Mouse (Mus musculus) embryonic facial prominence, embryonic 11.5 days (tissue): Measurements from ENCODE around the gene Parp1. TPM values are rescaled to one million over a fixed set of nuclear protein-coding genes. Genes with fewer than 3 reads are reported as not detected.
"Not testable (repeated sequence)": the region's sequence is repeated elsewhere in the genome, so short reads cannot be mapped to it uniquely, and the experiment has no call there.

ENCODE experiments used
- ATAC-seq: fragments of 200-750 bp; cut with Nextera tagmentation; replicated peaks from 2 replicates; pipeline ENCODE4 v1.8.0; 2017; ENCODE audit warnings: low read depth; ENCODE audit not compliant: insufficient number of reproducible peaks, low FRiP score, low TSS enrichment
- DNase-seq: peaks from one replicate; pipeline ENCODE4 v3.0.0-alpha.2; 2015; ENCODE audit warnings: low spot score
- H3K27ac ChIP-seq: fragments of 300-500 bp; sonication (generic); replicated peaks from 2 replicates; pipeline ENCODE4 v1.5.1; 2014; ENCODE audit warnings: mild to moderate bottlenecking, low read depth, low read length, control low read depth
- H3K27me3 ChIP-seq: fragments of 300-500 bp; sonication (generic); 2 replicates; pipeline ENCODE4 v1.6.1; 2014; ENCODE audit warnings: mild to moderate bottlenecking, low read length, moderate library complexity, mixed read lengths; ENCODE audit not compliant: control insufficient read depth, insufficient read depth
- H3K36me3 ChIP-seq: fragments of 300-500 bp; sonication (generic); replicated peaks from 2 replicates; pipeline ENCODE4 v1.6.1; 2014; ENCODE audit warnings: low read depth, mild to moderate bottlenecking, low read length, moderate library complexity, mixed read lengths; ENCODE audit not compliant: control insufficient read depth, insufficient read depth
- H3K4me1 ChIP-seq: fragments of 300-500 bp; sonication (generic); 2 replicates; pipeline ENCODE4 v1.6.1; 2014; ENCODE audit warnings: low read length, mixed read lengths; ENCODE audit not compliant: control insufficient read depth, insufficient read depth
- H3K4me2 ChIP-seq: fragments of 300-500 bp; sonication (generic); 2 replicates; pipeline ENCODE4 v1.6.1; 2014; ENCODE audit warnings: low read depth, mild to moderate bottlenecking, control low read depth, low read length, moderate library complexity
- H3K4me3 ChIP-seq: fragments of 300-500 bp; sonication (generic); 2 replicates; pipeline ENCODE4 v1.5.1; 2014; ENCODE audit warnings: low read depth, low read length, control low read depth
- H3K9ac ChIP-seq: fragments of 300-500 bp; sonication (generic); replicated peaks from 2 replicates; pipeline ENCODE4 v1.6.1; 2014; ENCODE audit warnings: mild to moderate bottlenecking, control low read depth, low read length
- H3K9me3 ChIP-seq: fragments of 300-500 bp; sonication (generic); replicated peaks from 2 replicates; pipeline ENCODE4 v1.6.1; 2016; ENCODE audit warnings: mild to moderate bottlenecking, low read length, inconsistent platforms, mixed read lengths; ENCODE audit not compliant: control insufficient read depth
- WGBS: fragments of 180-500 bp; shearing (Covaris S2); extraction: QIAGEN DNeasy Blood & Tissue Kit; methylation state at CpG from one replicate; pipeline ENCODE4 v1.1.7; 2014; 5-methylcytosine and 5-hydroxymethylcytosine counted together
- polyA plus RNA-seq: library from polyadenylated mRNA; unstranded; fragments of >200 nt; fragmentation: Nextera tagmentation; extraction: Ambion mirVana; gene quantifications from 2 replicates; pipeline ENCODE4 v1.2.1, GENCODE M21; 2014

Gene Parp1
- polyA plus RNA-seq, 1 experiment from 2014 or later = 163 TPM

GRCm38 (mm10) chr1:180568248-180568647 lies 476 bp upstream of the Parp1 start:
- Histone ChIP-seq H3K27ac (0 out of 2 replicates have a peak overlapping the region, but pooled peaks have one; percentile 56), H3K9me3 (no peaks in the 10 kb centered on the region), H3K36me3 (no peaks in the 10 kb centered on the region; the same call in 1 of the 2 replicates), H3K4me2 (peak overlapping the region; percentile 88), H3K27me3 (no peaks in the 10 kb centered on the region), H3K4me3 (peak overlapping the region; percentile 87), H3K4me1 (no peaks in the 10 kb centered on the region), H3K9ac (peak overlapping the region; percentile 48)
- DNase-seq = peak; percentile 8
- WGBS = 39% methylated on average over 7 of the region's 7 CpGs
- peak; percentile 44; the same call in 1 of the 2 replicates for ATAC-seq

- 1% methylated on average over 17 of the region's 17 CpGs for WGBS
- H3K9me3 ChIP-seq = no peaks in the 10 kb centered on the region
- DNase-seq (peak; percentile 6), ATAC-seq (no peak)
- H3K4me2 ChIP-seq = peak overlapping the region; percentile 88
- peak overlapping the region; percentile 90 for H3K27ac ChIP-seq
- peak overlapping the region; percentile 92 for H3K9ac ChIP-seq
- H3K27me3 ChIP-seq = no peaks in the 10 kb centered on the region
- peak overlapping the region; percentile 87 for H3K4me3 ChIP-seq
- peaks cover 3% of the 10 kb centered on the region for H3K36me3 ChIP-seq
- H3K4me1 ChIP-seq = no peaks in the 10 kb centered on the region
Observed at GRCm38 (mm10) chr1:180569453-180569852, 729 bp downstream of the Parp1 start.

- H3K27ac ChIP-seq = no peak overlapping the region
- ATAC-seq = no peak
Observed at GRCm38 (mm10) chr1:180570181-180570580, 1.5 kb downstream of the Parp1 start.

GRCm38 (mm10) chr1:180571018-180571589 lies 2.4 kb downstream of the Parp1 start:
- Histone ChIP-seq H3K27me3 (no peaks in the 10 kb centered on the region), H3K4me3 (no peak overlapping the region), H3K4me2 (no peak overlapping the region), H3K9ac (no peak overlapping the region), H3K9me3 (no peaks in the 10 kb centered on the region), H3K36me3 (peaks cover 3% of the 10 kb centered on the region), H3K27ac (no peak overlapping the region), H3K4me1 (no peaks in the 10 kb centered on the region)
- no peak for DNase-seq
- WGBS = 72% methylated on average over 8 of the region's 8 CpGs
- ATAC-seq = no peak

More at GRCm38 (mm10) chr1:180570181-180570580, 1.5 kb downstream of the Parp1 start:
- WGBS = 24% methylated on average over 5 of the region's 5 CpGs
- Histone ChIP-seq H3K4me1 (no peaks in the 10 kb centered on the region), H3K4me2 (peak overlapping the region; percentile 88), H3K4me3 (peak overlapping the region; percentile 87), H3K9ac (peak overlapping the region; percentile 92), H3K27me3 (no peaks in the 10 kb centered on the region), H3K9me3 (no peaks in the 10 kb centered on the region), H3K36me3 (peaks cover 3% of the 10 kb centered on the region)
- no peak for DNase-seq

GRCm38 (mm10) chr1:180571721-180572120 lies 3.0 kb downstream of the Parp1 start:
- H3K4me2 ChIP-seq, ATAC-seq, H3K36me3 ChIP-seq, DNase-seq, H3K4me1 ChIP-seq, H3K9me3 ChIP-seq, H3K9ac ChIP-seq, H3K27me3 ChIP-seq, H3K27ac ChIP-seq, H3K4me3 ChIP-seq: not testable (repeated sequence)
- WGBS = 84% methylated on average over 6 of the region's 6 CpGs

GRCm38 (mm10) chr1:180572154-180572553 lies 3.4 kb downstream of the Parp1 start:
- no peaks in the 10 kb centered on the region for H3K4me1 ChIP-seq
- ATAC-seq (no peak), DNase-seq (no peak)
- H3K36me3 ChIP-seq = peaks cover 5% of the 10 kb centered on the region
- H3K27ac ChIP-seq = no peak overlapping the region
- 86% methylated on average over 9 of the region's 9 CpGs for WGBS
- H3K4me3 ChIP-seq = no peak overlapping the region
- no peak overlapping the region for H3K4me2 ChIP-seq
- no peak overlapping the region for H3K9ac ChIP-seq
- H3K27me3 ChIP-seq = no peaks in the 10 kb centered on the region
- no peaks in the 10 kb centered on the region for H3K9me3 ChIP-seq

- H3K4me1 ChIP-seq = no peaks in the 10 kb centered on the region
- no peaks in the 10 kb centered on the region for H3K27me3 ChIP-seq
- peaks cover 24% of the 10 kb centered on the region for H3K36me3 ChIP-seq
- no peaks in the 10 kb centered on the region for H3K9me3 ChIP-seq
- H3K4me3 ChIP-seq = no peak overlapping the region
- no peak overlapping the region for H3K9ac ChIP-seq
- no peak for DNase-seq
- WGBS = 92% methylated on average over 3 of the region's 3 CpGs
- ATAC-seq = no peak
- no peak overlapping the region for H3K4me2 ChIP-seq
- no peak overlapping the region for H3K27ac ChIP-seq
Observed at GRCm38 (mm10) chr1:180576524-180576923, 7.8 kb downstream of the Parp1 start.

GRCm38 (mm10) chr1:180577837-180578236 lies 9.1 kb downstream of the Parp1 start:
- no peaks in the 10 kb centered on the region for H3K27me3 ChIP-seq
- no peak overlapping the region for H3K4me2 ChIP-seq
- no peaks in the 10 kb centered on the region for H3K9me3 ChIP-seq
- no peak overlapping the region for H3K4me3 ChIP-seq
- DNase-seq (no peak), ATAC-seq (no peak)
- H3K9ac ChIP-seq = no peak overlapping the region
- peaks cover 26% of the 10 kb centered on the region for H3K36me3 ChIP-seq
- no peaks in the 10 kb centered on the region for H3K4me1 ChIP-seq
- no peak overlapping the region for H3K27ac ChIP-seq
- WGBS = 85% methylated on average over 4 of the region's 4 CpGs
